Mouse (Mus musculus) brain, embryonic 14.5 days (tissue): ENCODE data around the gene Crybg1.

ENCODE experiments used
- CTCF ChIP-seq: fragments of 200-500 bp; IDR thresholded peaks from 2 replicates; pipeline ENCODE4 v1.5.1; 2012; ENCODE audit warnings: inconsistent platforms, mild to moderate bottlenecking, moderate library complexity, borderline replicate concordance; ENCODE audit not compliant: insufficient read depth, insufficient read length; ENCODE audit errors: extremely low read depth
- POLR2A ChIP-seq: fragments of 200-500 bp; IDR thresholded peaks from 2 replicates; pipeline ENCODE4 v1.6.1; 2012; ENCODE audit warnings: mild to moderate bottlenecking, inconsistent platforms, borderline replicate concordance; ENCODE audit not compliant: poor library complexity, insufficient read depth, insufficient read length, severe bottlenecking; ENCODE audit errors: extremely low read depth

DNA sequence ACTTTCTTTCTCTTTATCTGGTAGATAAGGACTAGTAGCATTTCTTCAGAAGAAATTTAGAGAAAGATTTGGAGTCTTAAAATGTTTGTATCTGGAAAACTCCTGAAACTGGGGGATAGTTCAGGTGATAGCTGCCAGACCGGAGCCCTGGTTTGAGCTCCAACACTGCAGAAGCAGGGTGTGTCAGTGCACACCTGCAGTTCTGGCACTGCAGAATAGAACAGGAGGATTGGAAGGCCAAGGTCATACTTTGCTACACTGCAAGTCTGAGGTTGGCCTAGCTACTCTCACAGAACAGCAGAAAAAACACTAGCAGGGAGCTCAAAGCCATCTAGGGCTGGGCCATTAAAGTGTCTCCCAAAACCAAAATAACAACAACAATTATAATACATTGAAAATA, 244.1 kb downstream of the Crybg1 start:
- TF ChIP-seq POLR2A (no peak), CTCF (no peak)
